Mouse (Mus musculus) embryo, embryonic 10 days (tissue): Measurements from ENCODE around the gene Bhlhe40.
A peak's percentile ranks its signal among the peaks of the same experiment; 100 is the strongest.

Experiments used
- DNase-seq: peaks from one replicate; pipeline ENCODE4 v3.0.0-alpha.2; 2015; ENCODE audit warnings: low spot score

Bhlhe40 gene

GRCm38 (mm10) chr6:108694965-108695724 lies 34.7 kb downstream of the Bhlhe40 start:
- no peak for DNase-seq

- DNase-seq = no peak
Measured at GRCm38 (mm10) chr6:108695844-108696821, 35.7 kb downstream of the Bhlhe40 start.

- DNase-seq = no peak
Measured at GRCm38 (mm10) chr6:108696822-108697202, 36.4 kb downstream of the Bhlhe40 start.

- DNase-seq = no peak
Measured at GRCm38 (mm10) chr6:108697345-108697744, 36.9 kb downstream of the Bhlhe40 start.

GRCm38 (mm10) chr6:108698343-108698870 lies 38.0 kb downstream of the Bhlhe40 start:
- peak; percentile 63 for DNase-seq

GRCm38 (mm10) chr6:108699679-108700078 lies 39.2 kb downstream of the Bhlhe40 start:
- DNase-seq = no peak

- peak; percentile 50 for DNase-seq
Measured at GRCm38 (mm10) chr6:108700638-108701343, 40.4 kb downstream of the Bhlhe40 start.

- DNase-seq = no peak
Measured at GRCm38 (mm10) chr6:108702648-108703047, 42.2 kb downstream of the Bhlhe40 start.

- no peak for DNase-seq
Measured at GRCm38 (mm10) chr6:108703085-108703484, 42.7 kb downstream of the Bhlhe40 start.

GRCm38 (mm10) chr6:108704316-108705080 lies 44.1 kb downstream of the Bhlhe40 start:
- DNase-seq = no peak

- no peak for DNase-seq
Measured at GRCm38 (mm10) chr6:108705957-108706356, 45.5 kb downstream of the Bhlhe40 start.

GRCm38 (mm10) chr6:108706994-108707645 lies 46.7 kb downstream of the Bhlhe40 start:
- DNase-seq = no peak

- DNase-seq = no peak
Measured at GRCm38 (mm10) chr6:108709131-108709470, 48.7 kb downstream of the Bhlhe40 start.

GRCm38 (mm10) chr6:108709471-108710231 lies 49.2 kb downstream of the Bhlhe40 start:
- DNase-seq = peak; percentile 88

- DNase-seq = no peak
Measured at GRCm38 (mm10) chr6:108710667-108711066, 50.2 kb downstream of the Bhlhe40 start.

- DNase-seq = no peak
Measured at GRCm38 (mm10) chr6:108711192-108711964, 50.9 kb downstream of the Bhlhe40 start.

GRCm38 (mm10) chr6:108712148-108712547 lies 51.7 kb downstream of the Bhlhe40 start:
- DNase-seq = no peak

- no peak for DNase-seq
Measured at GRCm38 (mm10) chr6:108713175-108713974, 52.9 kb downstream of the Bhlhe40 start.
